Mouse (Mus musculus) MEL (cell line): Measurements from ENCODE around the gene Npr1. TPM values are rescaled to one million over a fixed set of nuclear protein-coding genes. Genes with fewer than 3 reads are reported as not detected.

Source experiments
- DNase-seq: peaks from one replicate; pipeline ENCODE4 v3.0.0; 2011; ENCODE audit warnings: low read depth, low spot score
- H3K27ac ChIP-seq: 2 replicates; pipeline ENCODE4 v1.5.1; 2012; ENCODE audit warnings: low read depth, mild to moderate bottlenecking, control low read depth, low read length, moderate library complexity; ENCODE audit not compliant: control insufficient read depth
- H3K27me3 ChIP-seq, 2 experiments: fragments of 150-350 bp in 1 of 2; sonication (generic) in 1 of 2; 2 replicates each; pipeline ENCODE4 v1.6.1; 2012; ENCODE audit warnings: low read length in 2 of 2, mild to moderate bottlenecking in 2 of 2, improper control_type of control experiment in 1 of 2, moderate library complexity in 1 of 2; ENCODE audit not compliant: insufficient read depth in 2 of 2, control insufficient read depth in 1 of 2
- H3K36me3 ChIP-seq, 2 experiments: 2 replicates each; pipeline ENCODE4 v1.6.1; 2012 to 2014; ENCODE audit warnings: low read length in 2 of 2, improper control_type of control experiment in 1 of 2, inconsistent platforms in 1 of 2, mild to moderate bottlenecking in 1 of 2; ENCODE audit not compliant: insufficient read depth in 2 of 2, control insufficient read depth in 1 of 2
- H3K4me1 ChIP-seq, 2 experiments: fragments of 150-350 bp in 1 of 2; sonication (generic) in 1 of 2; 2 replicates each; pipeline ENCODE4 v1.6.1; 2012; ENCODE audit warnings: low read length in 2 of 2, improper control_type of control experiment in 1 of 2, mild to moderate bottlenecking in 1 of 2; ENCODE audit not compliant: insufficient read depth in 2 of 2, control insufficient read depth in 1 of 2
- H3K4me3 ChIP-seq, 2 experiments: fragments of 150-350 bp in 1 of 2; sonication (generic) in 1 of 2; 2 replicates each; pipeline ENCODE4 v1.5.1; 2012; ENCODE audit warnings: low read depth in 2 of 2, low read length in 2 of 2, mild to moderate bottlenecking in 2 of 2, moderate library complexity in 2 of 2, control low read depth in 1 of 2, improper control_type of control experiment in 1 of 2; ENCODE audit not compliant: control insufficient read depth in 1 of 2, insufficient read depth in 1 of 2
- H3K79me2 ChIP-seq: 2 replicates; pipeline ENCODE4 v1.6.1; 2012; ENCODE audit warnings: mild to moderate bottlenecking, low read length, moderate library complexity; ENCODE audit not compliant: control insufficient read depth, poor library complexity, insufficient read depth
- H3K9ac ChIP-seq: 2 replicates; pipeline ENCODE4 v1.6.1; 2012; ENCODE audit warnings: low read depth, mild to moderate bottlenecking, control low read depth, low read length, moderate library complexity; ENCODE audit not compliant: control insufficient read depth, poor library complexity, severe bottlenecking
- H3K9me3 ChIP-seq: fragments of 150-350 bp; sonication (generic); replicated peaks from 2 replicates; pipeline ENCODE4 v1.6.1; 2012; ENCODE audit warnings: mild to moderate bottlenecking, low read length, improper control_type of control experiment, moderate library complexity; ENCODE audit not compliant: insufficient read depth
- BHLHE40 ChIP-seq: IDR thresholded peaks from 2 replicates; pipeline ENCODE4 v1.6.1; 2012; ENCODE audit warnings: low read depth, mild to moderate bottlenecking, inconsistent platforms, low read length, improper control_type of control experiment, borderline replicate concordance
- CHD1 ChIP-seq: IDR thresholded peaks from 2 replicates; pipeline ENCODE4 v1.6.1; 2012; ENCODE audit warnings: low read depth, mild to moderate bottlenecking, inconsistent platforms, low read length, improper control_type of control experiment
- CTCF ChIP-seq, 3 experiments: IDR thresholded peaks in 2 of 3; conservative IDR thresholded peaks in 1 of 3; 2 replicates each; pipeline ENCODE4 v1.5.1; 2011 to 2012; ENCODE audit warnings: low read length in 3 of 3, low read depth in 2 of 3, mild to moderate bottlenecking in 2 of 3, improper control_type of control experiment in 1 of 3, inconsistent platforms in 1 of 3, mixed read lengths in 1 of 3, moderate library complexity in 1 of 3; ENCODE audit not compliant: control insufficient read depth in 1 of 3, insufficient read depth in 1 of 3, poor library complexity in 1 of 3, severe bottlenecking in 1 of 3
- E2F4 ChIP-seq: IDR thresholded peaks from 2 replicates; pipeline ENCODE4 v1.6.1; 2011; ENCODE audit warnings: low read depth, low read length, improper control_type of control experiment, borderline replicate concordance
- ELF1 ChIP-seq: IDR thresholded peaks from 2 replicates; pipeline ENCODE4 v1.6.1; 2014; ENCODE audit warnings: low read depth, mild to moderate bottlenecking, inconsistent platforms, low read length, improper control_type of control experiment, moderate library complexity
- EP300 ChIP-seq, 2 experiments: IDR thresholded peaks; 2 replicates each; pipeline ENCODE4 v1.6.1; 2011; ENCODE audit warnings: improper control_type of control experiment in 2 of 2, low read length in 2 of 2, low read depth in 1 of 2, mild to moderate bottlenecking in 1 of 2
- ETS1 ChIP-seq: IDR thresholded peaks from 2 replicates; pipeline ENCODE4 v1.6.1; 2012; ENCODE audit warnings: low read depth, mild to moderate bottlenecking, inconsistent platforms, low read length, improper control_type of control experiment, moderate library complexity
- GABPA ChIP-seq: IDR thresholded peaks from 2 replicates; pipeline ENCODE4 v1.6.1; 2012; ENCODE audit warnings: low read depth, mild to moderate bottlenecking, inconsistent platforms, low read length, improper control_type of control experiment, moderate library complexity
- GATA1 ChIP-seq: IDR thresholded peaks from 2 replicates; pipeline ENCODE4 v1.6.1; 2011; ENCODE audit warnings: low read depth, low read length, improper control_type of control experiment
- HCFC1 ChIP-seq: IDR thresholded peaks from 2 replicates; pipeline ENCODE4 v1.6.1; 2012; ENCODE audit warnings: low read depth, mild to moderate bottlenecking, inconsistent platforms, low read length, improper control_type of control experiment, moderate library complexity
- MAFK ChIP-seq: IDR thresholded peaks from 2 replicates; pipeline ENCODE4 v1.6.1; 2011; ENCODE audit warnings: low read depth, mild to moderate bottlenecking, low read length, improper control_type of control experiment, borderline replicate concordance
- MEF2A ChIP-seq: IDR thresholded peaks from 2 replicates; pipeline ENCODE4 v1.6.1; 2014; ENCODE audit warnings: low read depth, mild to moderate bottlenecking, inconsistent platforms, low read length, improper control_type of control experiment; ENCODE audit not compliant: poor library complexity, insufficient replicate concordance, severe bottlenecking; ENCODE audit errors: extremely low read depth
- MXI1 ChIP-seq: IDR thresholded peaks from 2 replicates; pipeline ENCODE4 v1.6.1; 2011; ENCODE audit warnings: mild to moderate bottlenecking, low read depth, low read length, improper control_type of control experiment
- MYC ChIP-seq: IDR thresholded peaks from 2 replicates; pipeline ENCODE4 v1.6.1; 2011; ENCODE audit warnings: low read depth, mild to moderate bottlenecking, low read length, improper control_type of control experiment, moderate library complexity
- NELFE ChIP-seq: IDR thresholded peaks from 2 replicates; pipeline ENCODE4 v1.6.1; 2011; ENCODE audit warnings: low read depth, low read length, improper control_type of control experiment
- NRF1 ChIP-seq: IDR thresholded peaks from 2 replicates; pipeline ENCODE4 v1.6.1; 2014; ENCODE audit warnings: low read depth, mild to moderate bottlenecking, inconsistent platforms, low read length, improper control_type of control experiment, moderate library complexity; ENCODE audit not compliant: poor library complexity, insufficient read depth, severe bottlenecking
- POLR2A ChIP-seq, 2 experiments: IDR thresholded peaks; 2 replicates each; pipeline ENCODE4 v1.6.1; 2011 to 2012; ENCODE audit warnings: low read length in 2 of 2, mild to moderate bottlenecking in 2 of 2, control low read depth in 1 of 2, improper control_type of control experiment in 1 of 2, low read depth in 1 of 2, moderate library complexity in 1 of 2; ENCODE audit not compliant: control insufficient read depth in 1 of 2, insufficient read depth in 1 of 2, poor library complexity in 1 of 2
- POLR2AphosphoS2 ChIP-seq: IDR thresholded peaks from 2 replicates; pipeline ENCODE4 v1.6.1; 2011; ENCODE audit warnings: low read length, improper control_type of control experiment
- POLR2AphosphoS5 ChIP-seq: IDR thresholded peaks from 2 replicates; pipeline ENCODE4 v1.6.1; 2012; ENCODE audit warnings: low read depth, borderline replicate concordance, mild to moderate bottlenecking, inconsistent platforms, low read length, moderate library complexity, mixed read lengths
- RAD21 ChIP-seq: IDR thresholded peaks from 2 replicates; pipeline ENCODE4 v1.6.1; 2011; ENCODE audit warnings: mild to moderate bottlenecking, low read depth, low read length, improper control_type of control experiment
- RCOR1 ChIP-seq: IDR thresholded peaks from 2 replicates; pipeline ENCODE4 v1.6.1; 2012; ENCODE audit warnings: low read depth, mild to moderate bottlenecking, inconsistent platforms, low read length, improper control_type of control experiment
- SIN3A ChIP-seq: IDR thresholded peaks from 2 replicates; pipeline ENCODE4 v1.6.1; 2012; ENCODE audit warnings: low read length, improper control_type of control experiment, inconsistent platforms
- SMC3 ChIP-seq: IDR thresholded peaks from 2 replicates; pipeline ENCODE4 v1.6.1; 2011; ENCODE audit warnings: low read depth, low read length, improper control_type of control experiment
- TAL1 ChIP-seq: IDR thresholded peaks from 2 replicates; pipeline ENCODE4 v1.6.1; 2012; ENCODE audit warnings: mild to moderate bottlenecking, inconsistent platforms, low read length, moderate library complexity, mixed read lengths
- TCF12 ChIP-seq: IDR thresholded peaks from 2 replicates; pipeline ENCODE4 v1.6.1; 2014; ENCODE audit warnings: low read depth, mild to moderate bottlenecking, inconsistent platforms, low read length, improper control_type of control experiment, moderate library complexity
- UBTF ChIP-seq: IDR thresholded peaks from 2 replicates; pipeline ENCODE4 v1.6.1; 2012; ENCODE audit warnings: low read depth, mild to moderate bottlenecking, inconsistent platforms, low read length, improper control_type of control experiment, moderate library complexity, borderline replicate concordance; ENCODE audit not compliant: insufficient read depth
- USF2 ChIP-seq, 2 experiments: IDR thresholded peaks; 2 replicates each; pipeline ENCODE4 v1.6.1; 2011 to 2012; ENCODE audit warnings: improper control_type of control experiment in 2 of 2, low read length in 2 of 2, borderline replicate concordance in 1 of 2, inconsistent platforms in 1 of 2, low read depth in 1 of 2, mild to moderate bottlenecking in 1 of 2; ENCODE audit not compliant: insufficient read depth in 1 of 2
- ZC3H11A ChIP-seq: IDR thresholded peaks from 2 replicates; pipeline ENCODE4 v1.6.1; 2012; ENCODE audit warnings: low read depth, mild to moderate bottlenecking, inconsistent platforms, low read length, improper control_type of control experiment
- ZKSCAN1 ChIP-seq: IDR thresholded peaks from 2 replicates; pipeline ENCODE4 v1.6.1; 2012; ENCODE audit warnings: low read depth, mild to moderate bottlenecking, inconsistent platforms, low read length, improper control_type of control experiment, moderate library complexity
- polyA plus RNA-seq, 2 experiments: library from polyadenylated mRNA; stranded (reverse) in 1 of 2; unstranded in 1 of 2; fragments of >175 nt in 1 of 2; fragments of >200 nt in 1 of 2; gene quantifications; 2 replicates each; pipeline versions ENCODE4 v1.2.1 to v1.2.4; 2012; ENCODE audit warnings: low replicate concordance in 2 of 2, low read depth in 1 of 2; ENCODE audit not compliant: insufficient read length in 2 of 2, insufficient read depth in 1 of 2, missing spikeins in 1 of 2
- total RNA-seq: library from RNA; depleted of rRNA; stranded (reverse); fragments of 300-350 nt; gene quantifications from 2 replicates; pipeline ENCODE4 v1.2.3, GENCODE M21; 2012

Gene Npr1
- total and polyA plus RNA-seq, 3 experiments: 0.11 TPM; not detected in 2

DNA sequence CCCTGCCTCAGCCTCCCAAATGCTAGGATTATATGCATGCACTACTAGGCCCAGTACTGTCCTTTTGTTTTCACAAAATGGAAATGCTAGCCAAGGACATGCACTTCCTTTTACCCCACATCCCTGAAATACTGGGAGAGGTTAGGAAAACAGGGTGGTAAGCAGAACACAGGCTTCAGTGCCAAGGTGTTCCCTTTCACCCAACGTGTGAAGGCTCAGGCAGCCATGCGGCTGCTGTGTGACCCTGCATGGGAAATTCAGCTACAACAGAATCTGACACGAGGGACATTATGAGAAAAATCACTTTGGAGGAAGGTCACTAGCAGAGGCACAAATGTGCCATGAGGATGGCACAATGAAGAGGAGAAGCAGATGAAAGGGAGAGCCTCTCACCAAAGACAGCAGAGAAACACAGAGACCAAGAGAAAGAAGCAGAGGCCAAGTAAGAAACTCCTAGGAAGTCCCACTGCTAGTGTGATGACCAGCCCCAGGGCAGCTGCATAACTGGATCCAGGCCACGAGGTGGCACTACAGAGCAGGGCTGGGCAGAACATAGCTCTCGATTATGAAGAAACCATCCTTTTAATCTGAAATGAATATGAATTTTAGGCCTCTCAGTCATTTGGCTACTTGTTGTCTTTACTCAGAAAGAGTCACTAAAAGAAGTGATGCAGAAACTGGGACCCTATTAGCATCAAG lies 53.2 kb downstream of the Npr1 start:
- no peaks in the 10 kb centered on the region for H3K27me3 ChIP-seq
- peak; percentile 78 for DNase-seq
- TF ChIP-seq EP300 (IDR thresholded peaks at IDR 0.05; ENCODE audit: low read depth in 1 of 2, low read length in 2 of 2) (no peak), POLR2AphosphoS5 (no peak), USF2 (IDR thresholded peaks at IDR 0.05; ENCODE audit: borderline replicate concordance in 1 of 2, insufficient read depth in 1 of 2, low read depth in 1 of 2, low read length in 2 of 2) (no peak), E2F4 (no peak), MXI1 (no peak), ETS1 (no peak), POLR2AphosphoS2 (no peak), POLR2A (IDR thresholded peaks at IDR 0.05; ENCODE audit: control insufficient read depth in 1 of 2, insufficient read depth in 1 of 2, low read depth in 1 of 2, low read length in 2 of 2, poor library complexity in 1 of 2) (no peak), MYC (no peak), MEF2A (no peak), NELFE (no peak), NRF1 (no peak), GATA1 (no peak), RCOR1 (no peak), ELF1 (no peak), MAFK (no peak), TAL1 (no peak), ZKSCAN1 (no peak), CHD1 (no peak), GABPA (no peak), RAD21 (peak; percentile 80), UBTF (no peak), SMC3 (peak; percentile 91), SIN3A (no peak), BHLHE40 (no peak), CTCF (IDR thresholded peaks at IDR 0.05 in 2 of 3, conservative IDR thresholded peaks at IDR 0.05 in 1 of 3; ENCODE audit: control insufficient read depth in 1 of 3, insufficient read depth in 1 of 3, low read depth in 2 of 3, low read length in 3 of 3, poor library complexity in 1 of 3, severe bottlenecking in 1 of 3) (peak; percentile 93 to 99 (median 96)), TCF12 (no peak), HCFC1 (no peak), ZC3H11A (peak; percentile 60)
- no peak overlapping the region for H3K9ac ChIP-seq
- no peak overlapping the region for H3K27ac ChIP-seq
- no peaks in the 10 kb centered on the region for H3K79me2 ChIP-seq
- H3K36me3 ChIP-seq: peaks cover 0 to 41% of the 10 kb centered on the region in 2 experiments; a peak in 2 of 4 replicates
- no peaks in the 10 kb centered on the region for H3K4me1 ChIP-seq
- no peaks in the 10 kb centered on the region for H3K9me3 ChIP-seq
- H3K4me3 ChIP-seq: no peak overlapping the region
